Mouse (Mus musculus) forebrain, embryonic 12.5 days (tissue): ENCODE measurements around the gene Gpc6. TPM values are rescaled to one million over a fixed set of nuclear protein-coding genes. Genes with fewer than 3 reads are reported as not detected.

Experiments used
- ATAC-seq: fragments of 200-750 bp; cut with Nextera tagmentation; 2 replicates; pipeline ENCODE4 v1.8.0; 2017; ENCODE audit warnings: moderate TSS enrichment; ENCODE audit not compliant: low FRiP score
- H3K27ac ChIP-seq: fragments of 300-500 bp; sonication (generic); 2 replicates; pipeline ENCODE4 v1.5.1; 2016; ENCODE audit warnings: mild to moderate bottlenecking
- H3K27me3 ChIP-seq: fragments of 300-500 bp; sonication (generic); 2 replicates; pipeline ENCODE4 v1.6.1; 2016; ENCODE audit warnings: mild to moderate bottlenecking
- H3K36me3 ChIP-seq: fragments of 300-500 bp; sonication (generic); replicated peaks from 2 replicates; pipeline ENCODE4 v1.6.1; 2016; ENCODE audit warnings: mild to moderate bottlenecking
- H3K4me1 ChIP-seq: fragments of 300-500 bp; sonication (generic); 2 replicates; pipeline ENCODE4 v1.6.1; 2016
- H3K4me2 ChIP-seq: fragments of 300-500 bp; sonication (generic); 2 replicates; pipeline ENCODE4 v1.6.1; 2016; ENCODE audit warnings: mild to moderate bottlenecking, moderate library complexity
- H3K4me3 ChIP-seq: fragments of 300-500 bp; sonication (generic); replicated peaks from 2 replicates; pipeline ENCODE4 v1.5.1; 2016; ENCODE audit warnings: mild to moderate bottlenecking
- H3K9ac ChIP-seq: fragments of 300-500 bp; sonication (generic); 2 replicates; pipeline ENCODE4 v1.6.1; 2016; ENCODE audit warnings: mild to moderate bottlenecking
- H3K9me3 ChIP-seq: fragments of 300-500 bp; sonication (generic); 2 replicates; pipeline ENCODE4 v1.6.1; 2016
- WGBS: fragments of 180-500 bp; shearing (Covaris S2); methylation state at CpG from one replicate; pipeline ENCODE4 v1.1.7; 2016; 5-methylcytosine and 5-hydroxymethylcytosine counted together
- polyA plus RNA-seq: library from polyadenylated mRNA; unstranded; fragments of >200 nt; fragmentation: Nextera tagmentation; extraction: Ambion mirVana; gene quantifications from 2 replicates; pipeline ENCODE4 v1.2.1, GENCODE M21; 2016

Gene Gpc6
- polyA plus RNA-seq, 1 experiment from 2014 or later = 37.7 TPM

GRCm38 (mm10) chr14:117932163-117932851, 1007.2 kb downstream of the Gpc6 start:
- ATAC-seq = no peak
- Histone ChIP-seq H3K36me3 (no peaks in the 10 kb centered on the region), H3K4me2 (no peak overlapping the region), H3K27ac (no peak overlapping the region), H3K4me1 (peaks cover 18% of the 10 kb centered on the region), H3K27me3 (peaks cover 4% of the 10 kb centered on the region; the same call in 1 of the 2 replicates), H3K4me3 (no peak overlapping the region), H3K9ac (no peak overlapping the region), H3K9me3 (no peaks in the 10 kb centered on the region)
- 94% methylated on average over 17 of the region's 17 CpGs for WGBS

- no peak overlapping the region for H3K4me3 ChIP-seq
- no peaks in the 10 kb centered on the region for H3K9me3 ChIP-seq
- WGBS = 58% methylated on average over 2 of the region's 2 CpGs
- H3K9ac ChIP-seq = no peak overlapping the region
- no peak overlapping the region for H3K4me2 ChIP-seq
- H3K4me1 ChIP-seq = peaks cover 4% of the 10 kb centered on the region; the same call in 1 of the 2 replicates
- no peaks in the 10 kb centered on the region for H3K36me3 ChIP-seq
- H3K27me3 ChIP-seq = no peaks in the 10 kb centered on the region
- no peak; the same call in 1 of the 2 replicates for ATAC-seq
- H3K27ac ChIP-seq = no peak overlapping the region
Measured at GRCm38 (mm10) chr14:117938554-117938953, 1013.4 kb downstream of the Gpc6 start.

GRCm38 (mm10) chr14:117939471-117939870, 1014.4 kb downstream of the Gpc6 start:
- no peak overlapping the region for H3K4me3 ChIP-seq
- no peaks in the 10 kb centered on the region for H3K9me3 ChIP-seq
- H3K27ac ChIP-seq = no peak overlapping the region
- H3K4me1 ChIP-seq = peaks cover 4% of the 10 kb centered on the region; the same call in 1 of the 2 replicates
- H3K9ac ChIP-seq = no peak overlapping the region
- no peak overlapping the region for H3K4me2 ChIP-seq
- ATAC-seq = no peak
- H3K27me3 ChIP-seq = no peaks in the 10 kb centered on the region
- no peaks in the 10 kb centered on the region for H3K36me3 ChIP-seq
- 85% methylated on average over 7 of the region's 7 CpGs for WGBS

- Histone ChIP-seq H3K9ac (no peak overlapping the region), H3K4me1 (peaks cover 4% of the 10 kb centered on the region; the same call in 1 of the 2 replicates), H3K4me3 (no peak overlapping the region), H3K9me3 (no peaks in the 10 kb centered on the region), H3K27me3 (no peaks in the 10 kb centered on the region), H3K36me3 (no peaks in the 10 kb centered on the region), H3K4me2 (no peak overlapping the region), H3K27ac (no peak overlapping the region)
- 90% methylated on average over 4 of the region's 4 CpGs for WGBS
- ATAC-seq = no peak
Measured at GRCm38 (mm10) chr14:117945920-117946503, 1020.9 kb downstream of the Gpc6 start.

- Histone ChIP-seq H3K4me3 (no peak overlapping the region), H3K27me3 (no peaks in the 10 kb centered on the region), H3K27ac (no peak overlapping the region), H3K4me2 (no peak overlapping the region), H3K9ac (no peak overlapping the region), H3K4me1 (peaks cover 2% of the 10 kb centered on the region; the same call in 1 of the 2 replicates), H3K36me3 (no peaks in the 10 kb centered on the region), H3K9me3 (no peaks in the 10 kb centered on the region)
- 69% methylated on average over 15 of the region's 15 CpGs for WGBS
- peak; percentile 82 for ATAC-seq
Measured at GRCm38 (mm10) chr14:117951265-117951664, 1026.2 kb downstream of the Gpc6 start.

- WGBS = 61% methylated on average over 5 of the region's 5 CpGs
- H3K4me3 ChIP-seq = no peak overlapping the region
- ATAC-seq = peak; percentile 61; the same call in 1 of the 2 replicates
- no peaks in the 10 kb centered on the region for H3K36me3 ChIP-seq
- H3K27ac ChIP-seq = 0 out of 2 replicates have a peak overlapping the region, but pooled peaks have one; percentile 13
- H3K9me3 ChIP-seq = no peaks in the 10 kb centered on the region
- no peak overlapping the region for H3K9ac ChIP-seq
- H3K4me2 ChIP-seq = no peak overlapping the region
- H3K4me1 ChIP-seq = peaks cover 2% of the 10 kb centered on the region; the same call in 1 of the 2 replicates
- H3K27me3 ChIP-seq = no peaks in the 10 kb centered on the region
Measured at GRCm38 (mm10) chr14:117951686-117952085, 1026.6 kb downstream of the Gpc6 start.

GRCm38 (mm10) chr14:117956051-117956450, 1030.9 kb downstream of the Gpc6 start:
- Histone ChIP-seq H3K9me3 (no peaks in the 10 kb centered on the region), H3K9ac (no peak overlapping the region), H3K27ac (no peak overlapping the region), H3K36me3 (no peaks in the 10 kb centered on the region), H3K27me3 (no peaks in the 10 kb centered on the region), H3K4me2 (no peak overlapping the region), H3K4me3 (no peak overlapping the region), H3K4me1 (peaks cover 2% of the 10 kb centered on the region)
- 89% methylated on average over 3 of the region's 3 CpGs for WGBS
- no peak for ATAC-seq

GRCm38 (mm10) chr14:117958389-117958788, 1033.3 kb downstream of the Gpc6 start:
- H3K4me1 ChIP-seq = peaks cover 2% of the 10 kb centered on the region; the same call in 1 of the 2 replicates
- no peaks in the 10 kb centered on the region for H3K27me3 ChIP-seq
- no peak for ATAC-seq
- H3K27ac ChIP-seq = no peak overlapping the region
- H3K4me3 ChIP-seq = no peak overlapping the region
- no peak overlapping the region for H3K9ac ChIP-seq
- H3K4me2 ChIP-seq = no peak overlapping the region
- 91% methylated on average over 11 of the region's 11 CpGs for WGBS
- H3K9me3 ChIP-seq = no peaks in the 10 kb centered on the region
- no peaks in the 10 kb centered on the region for H3K36me3 ChIP-seq

- Histone ChIP-seq H3K4me1 (peaks cover 2% of the 10 kb centered on the region; the same call in 1 of the 2 replicates), H3K4me3 (no peak overlapping the region), H3K4me2 (no peak overlapping the region), H3K27ac (no peak overlapping the region), H3K27me3 (no peaks in the 10 kb centered on the region), H3K9me3 (no peaks in the 10 kb centered on the region), H3K9ac (no peak overlapping the region), H3K36me3 (no peaks in the 10 kb centered on the region)
- no peak for ATAC-seq
- 74% methylated on average over 6 of the region's 6 CpGs for WGBS
Measured at GRCm38 (mm10) chr14:117961267-117961666, 1036.2 kb downstream of the Gpc6 start.

GRCm38 (mm10) chr14:117961844-117962243, 1036.7 kb downstream of the Gpc6 start:
- no peaks in the 10 kb centered on the region for H3K27me3 ChIP-seq
- H3K36me3 ChIP-seq = no peaks in the 10 kb centered on the region
- H3K27ac ChIP-seq = no peak overlapping the region
- ATAC-seq = no peak
- no peak overlapping the region for H3K9ac ChIP-seq
- H3K9me3 ChIP-seq = no peaks in the 10 kb centered on the region
- H3K4me3 ChIP-seq = no peak overlapping the region
- peaks cover 2% of the 10 kb centered on the region; the same call in 1 of the 2 replicates for H3K4me1 ChIP-seq
- H3K4me2 ChIP-seq = no peak overlapping the region
- 91% methylated on average over 6 of the region's 6 CpGs for WGBS

GRCm38 (mm10) chr14:117962453-117962852, 1037.3 kb downstream of the Gpc6 start:
- 59% methylated on average over 4 of the region's 4 CpGs for WGBS
- Histone ChIP-seq H3K4me2 (no peak overlapping the region), H3K4me1 (peaks cover 2% of the 10 kb centered on the region; the same call in 1 of the 2 replicates), H3K9ac (no peak overlapping the region), H3K27me3 (no peaks in the 10 kb centered on the region), H3K4me3 (no peak overlapping the region), H3K36me3 (no peaks in the 10 kb centered on the region), H3K9me3 (no peaks in the 10 kb centered on the region), H3K27ac (no peak overlapping the region)
- no peak for ATAC-seq

GRCm38 (mm10) chr14:117972576-117972975, 1047.5 kb downstream of the Gpc6 start:
- no peak for ATAC-seq
- Histone ChIP-seq H3K4me1 (no peaks in the 10 kb centered on the region), H3K4me3 (no peak overlapping the region), H3K4me2 (no peak overlapping the region), H3K36me3 (0 out of 2 replicates have a peak, but pooled peaks cover 4% of the 10 kb centered on the region), H3K27ac (no peak overlapping the region), H3K9me3 (no peaks in the 10 kb centered on the region), H3K27me3 (no peaks in the 10 kb centered on the region), H3K9ac (no peak overlapping the region)
- 91% methylated on average over 5 of the region's 5 CpGs for WGBS
